Mouse (Mus musculus) heart, postnatal 0 days (tissue): ENCODE data around the gene 1700034J05Rik.

Experiments used
- CTCF ChIP-seq: IDR thresholded peaks from 2 replicates; pipeline ENCODE4 v1.5.1; 2016; ENCODE audit warnings: antibody characterized with exemption, control low read depth, low read depth
- EP300 ChIP-seq: IDR thresholded peaks from 2 replicates; pipeline ENCODE4 v1.6.1; 2016; ENCODE audit warnings: antibody characterized with exemption, low read depth

- TF ChIP-seq CTCF: no peak
- no peak for TF ChIP-seq EP300
Measured at GRCm38 (mm10) chr6:146997006-146997405, 42.8 kb upstream of the 1700034J05Rik start.
